Mouse (Mus musculus) CH12.LX (cell line): ENCODE measurements around the gene Bzw2. TPM values are rescaled to one million over a fixed set of nuclear protein-coding genes. Genes with fewer than 3 reads are reported as not detected.

Source experiments
- DNase-seq: peaks from one replicate; pipeline ENCODE4 v3.0.0-alpha.2; 2013; ENCODE audit errors: extremely low read depth
- H3K27ac ChIP-seq: 2 replicates; pipeline ENCODE4 v1.5.1; 2012; ENCODE audit warnings: low read depth, mild to moderate bottlenecking, control low read depth, moderate library complexity; ENCODE audit not compliant: insufficient read depth
- H3K27me3 ChIP-seq: replicated peaks from 2 replicates; pipeline ENCODE3; 2012; ENCODE audit warnings: inconsistent platforms
- H3K36me3 ChIP-seq, 2 experiments: replicated peaks in 1 of 2; 2 replicates each; pipeline versions ENCODE3 to v1.6.1; 2012; ENCODE audit warnings: inconsistent platforms in 1 of 2, low read length in 1 of 2, mild to moderate bottlenecking in 1 of 2, mixed read lengths in 1 of 2, moderate library complexity in 1 of 2; ENCODE audit not compliant: control insufficient read depth in 1 of 2, insufficient read depth in 1 of 2
- H3K4me1 ChIP-seq, 2 experiments: 2 replicates each; pipeline ENCODE4 v1.6.1; 2012; ENCODE audit warnings: inconsistent platforms in 1 of 2, moderate library complexity in 1 of 2; ENCODE audit not compliant: insufficient read depth in 2 of 2, control insufficient read depth in 1 of 2
- H3K4me2 ChIP-seq: 2 replicates; pipeline ENCODE4 v1.6.1; 2012; ENCODE audit warnings: low read depth, mild to moderate bottlenecking, control low read depth; ENCODE audit not compliant: poor library complexity, insufficient read depth, severe bottlenecking
- H3K4me3 ChIP-seq, 3 experiments: fragments of 150-350 bp in 1 of 3; sonication (generic) in 1 of 3; replicated peaks in 1 of 3; 2 replicates each; pipeline versions ENCODE3 to v1.5.1; 2011 to 2012; ENCODE audit warnings: low read depth in 2 of 3, low read length in 2 of 3, mild to moderate bottlenecking in 2 of 3, moderate library complexity in 2 of 3, control low read depth in 1 of 3, improper control_type of control experiment in 1 of 3, inconsistent platforms in 1 of 3, mixed read lengths in 1 of 3; ENCODE audit not compliant: poor library complexity in 1 of 3
- H3K79me2 ChIP-seq: replicated peaks from 2 replicates; pipeline ENCODE4 v1.6.1; 2012; ENCODE audit warnings: mild to moderate bottlenecking, moderate library complexity; ENCODE audit not compliant: control insufficient read depth, poor library complexity, insufficient read depth, severe bottlenecking; ENCODE audit errors: extremely low read depth
- H3K9ac ChIP-seq: 2 replicates; pipeline ENCODE4 v1.6.1; 2012; ENCODE audit warnings: low read depth, mild to moderate bottlenecking, control low read depth, moderate library complexity; ENCODE audit not compliant: insufficient read depth
- H3K9me3 ChIP-seq: replicated peaks from 2 replicates; pipeline ENCODE3; 2012; ENCODE audit warnings: low read length, inconsistent platforms, mixed read lengths
- CTCF ChIP-seq, 2 experiments: IDR thresholded peaks in 1 of 2; conservative IDR thresholded peaks in 1 of 2; 2 replicates each; pipeline ENCODE4 v1.5.1; 2011 to 2012; ENCODE audit warnings: low read depth in 2 of 2, low read length in 2 of 2, improper control_type of control experiment in 1 of 2, inconsistent platforms in 1 of 2, mild to moderate bottlenecking in 1 of 2, moderate library complexity in 1 of 2
- ELF1 ChIP-seq: IDR thresholded peaks from 2 replicates; pipeline ENCODE4 v1.6.1; 2014; ENCODE audit warnings: low read depth, mild to moderate bottlenecking, inconsistent platforms, low read length, improper control_type of control experiment
- IRF4 ChIP-seq: IDR thresholded peaks from 2 replicates; pipeline ENCODE4 v1.6.1; 2014; ENCODE audit warnings: low read depth, mild to moderate bottlenecking, inconsistent platforms, low read length, improper control_type of control experiment
- KAT2A ChIP-seq: IDR thresholded peaks from 2 replicates; pipeline ENCODE4 v1.6.1; 2012; ENCODE audit warnings: low read length, improper control_type of control experiment, inconsistent platforms; ENCODE audit not compliant: insufficient replicate concordance
- MAX ChIP-seq: IDR thresholded peaks from 2 replicates; pipeline ENCODE4 v1.6.1; 2011; ENCODE audit warnings: low read length, improper control_type of control experiment
- MEF2A ChIP-seq: IDR thresholded peaks from 2 replicates; pipeline ENCODE4 v1.6.1; 2014; ENCODE audit warnings: low read depth, mild to moderate bottlenecking, inconsistent platforms, low read length, improper control_type of control experiment, borderline replicate concordance
- RCOR1 ChIP-seq: conservative IDR thresholded peaks from 2 replicates; pipeline ENCODE4 v1.6.1; 2012; ENCODE audit warnings: low read depth, mild to moderate bottlenecking, inconsistent platforms, low read length, improper control_type of control experiment
- SMC3 ChIP-seq: IDR thresholded peaks from 2 replicates; pipeline ENCODE4 v1.6.1; 2011; ENCODE audit warnings: low read depth, low read length, improper control_type of control experiment
- USF1 ChIP-seq: IDR thresholded peaks from 2 replicates; pipeline ENCODE4 v1.6.1; 2014; ENCODE audit warnings: low read depth, mild to moderate bottlenecking, inconsistent platforms, low read length, improper control_type of control experiment
- ZKSCAN1 ChIP-seq: IDR thresholded peaks from 2 replicates; pipeline ENCODE4 v1.6.1; 2012; ENCODE audit warnings: low read depth, inconsistent platforms, low read length, improper control_type of control experiment, borderline replicate concordance
- ZNF384 ChIP-seq: IDR thresholded peaks from 2 replicates; pipeline ENCODE4 v1.6.1; 2012; ENCODE audit warnings: low read depth, low read length, improper control_type of control experiment, inconsistent platforms
- dilution Hi-C: fragments of 300-500 bp; cut with MboI; formaldehyde crosslinking; loops from 2 replicates; pipeline ENCODE4 v1.14.3; 2020; ENCODE audit warnings: low sequenced_read_pairs; ENCODE audit not compliant: extremely low pct_unique_long_range_greater_than_20kb, extremely low pct_ligation_motif_present
- in situ Hi-C: fragments of 300-500 bp; cut with MboI; formaldehyde crosslinking; loops from 3 replicates; pipeline ENCODE4 v1.14.3; 2019; ENCODE audit warnings: low sequenced_read_pairs, low pct_ligation_motif_present, low pct_unique_long_range_greater_than_20kb, mixed read lengths
- polyA plus RNA-seq: library from polyadenylated mRNA; unstranded; fragments of >175 nt; gene quantifications from 2 replicates; pipeline ENCODE4 v1.2.1, GENCODE M21; 2012; ENCODE audit warnings: low read depth; ENCODE audit not compliant: insufficient read length
- total RNA-seq, 2 experiments: library from RNA; depleted of rRNA; stranded (reverse); fragments of 300-350 nt in 1 of 2; fragments of >200 nt in 1 of 2; gene quantifications; 2 replicates each; pipeline ENCODE4 v1.2.3; 2012 to 2014

Gene Bzw2
- total and polyA plus RNA-seq, 3 experiments, result 161 to 424 (median 275) TPM

DNA sequence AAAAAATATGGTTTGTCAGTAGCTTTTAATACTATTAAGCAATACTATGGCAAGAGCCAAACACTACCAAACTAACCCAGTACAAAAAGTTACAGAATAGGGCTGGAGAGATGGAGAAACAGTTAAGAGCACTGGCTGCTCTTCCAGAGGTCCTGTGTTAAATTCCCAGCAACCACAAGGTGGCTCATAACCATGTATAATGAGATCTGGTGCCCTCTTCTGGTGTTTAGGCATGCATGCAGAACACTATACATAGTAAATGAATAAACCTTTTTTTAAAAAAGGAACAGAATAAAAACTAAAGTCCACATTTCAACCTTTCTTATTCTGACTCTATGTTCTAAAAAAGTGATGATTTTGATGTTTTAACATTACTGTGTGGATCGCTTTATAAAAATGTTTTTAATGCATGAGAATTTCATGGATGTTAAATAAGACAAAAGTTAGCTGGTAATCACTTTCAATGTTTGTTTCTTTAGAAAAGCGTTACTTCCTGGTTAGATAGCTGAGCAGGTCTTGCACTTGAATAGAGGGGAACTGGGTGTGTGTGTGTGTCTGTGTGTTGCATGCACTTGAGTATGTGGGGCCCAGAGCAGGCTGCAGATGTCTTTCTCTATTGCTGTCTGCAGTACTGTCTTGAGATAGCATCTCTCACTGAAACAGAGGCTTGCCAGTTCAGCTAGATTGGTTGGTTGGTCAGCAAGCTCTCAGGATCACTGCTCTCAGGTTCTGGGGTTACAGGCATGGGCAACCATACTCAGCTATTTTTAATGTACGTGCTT, 11.5 kb downstream of the Bzw2 start:
- H3K4me2 ChIP-seq, result no peak overlapping the region
- no peaks in the 10 kb centered on the region for H3K27me3 ChIP-seq
- dilution Hi-C loops, result no loop called here
- H3K9ac ChIP-seq, result no peak overlapping the region
- peaks cover 0 to 2% of the 10 kb centered on the region in 2 experiments; a peak in 2 of 4 replicates for H3K4me1 ChIP-seq
- TF ChIP-seq MAX, result no peak
- TF ChIP-seq CTCF (conservative IDR thresholded peaks at IDR 0.05 in 1 of 2, IDR thresholded peaks at IDR 0.05 in 1 of 2; ENCODE audit: low read depth in 2 of 2, low read length in 2 of 2), result peak in 1 of 2 experiments; percentile 57; a peak in 2 of 4 replicates
- no peak for TF ChIP-seq MEF2A
- TF ChIP-seq, all 38 proteins: peak for 1
- Histone ChIP-seq H3K79me2 (peaks cover 60% of the 10 kb centered on the region), H3K27ac (no peak overlapping the region), H3K4me3 (no peak overlapping the region), H3K36me3 (peaks cover 0 to 54% of the 10 kb centered on the region in 2 experiments), H3K9me3 (no peaks in the 10 kb centered on the region)
- DNase-seq, result no peak
- in situ Hi-C loops, result no loop called here

DNA sequence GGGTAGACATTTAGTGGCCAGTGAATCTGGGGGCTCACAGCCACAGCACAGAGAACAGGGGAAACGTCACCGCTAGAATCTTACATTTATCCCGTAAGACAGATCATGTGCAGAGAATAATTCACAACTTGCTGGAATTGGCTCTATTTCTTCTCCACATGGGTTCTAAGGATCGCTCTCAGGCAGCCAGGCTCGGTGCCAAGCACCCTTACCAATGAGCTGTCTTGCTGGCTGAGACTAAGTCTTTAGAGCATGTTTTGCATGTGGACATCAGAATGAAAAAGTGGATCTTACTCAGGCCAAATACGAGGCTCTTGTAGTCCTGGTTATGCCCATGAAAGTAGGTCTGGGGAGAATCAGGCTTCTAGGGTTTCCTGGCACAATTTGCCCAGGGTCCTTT, 17.5 kb downstream of the Bzw2 start:
- Histone ChIP-seq H3K4me1 (peaks cover 0 to 18% of the 10 kb centered on the region in 2 experiments; a peak in 3 of 4 replicates), H3K4me2 (no peak overlapping the region), H3K36me3 (peaks cover 16 to 67% of the 10 kb centered on the region in 2 experiments), H3K79me2 (peaks cover 33% of the 10 kb centered on the region), H3K27ac (no peak overlapping the region), H3K9me3 (no peaks in the 10 kb centered on the region), H3K9ac (no peak overlapping the region), H3K4me3 (no peak overlapping the region), H3K27me3 (no peaks in the 10 kb centered on the region)
- TF ChIP-seq SMC3, result no peak
- TF ChIP-seq ELF1, result no peak
- in situ Hi-C loops, result no loop called here
- dilution Hi-C loops, result no loop called here
- no peak for DNase-seq

DNA sequence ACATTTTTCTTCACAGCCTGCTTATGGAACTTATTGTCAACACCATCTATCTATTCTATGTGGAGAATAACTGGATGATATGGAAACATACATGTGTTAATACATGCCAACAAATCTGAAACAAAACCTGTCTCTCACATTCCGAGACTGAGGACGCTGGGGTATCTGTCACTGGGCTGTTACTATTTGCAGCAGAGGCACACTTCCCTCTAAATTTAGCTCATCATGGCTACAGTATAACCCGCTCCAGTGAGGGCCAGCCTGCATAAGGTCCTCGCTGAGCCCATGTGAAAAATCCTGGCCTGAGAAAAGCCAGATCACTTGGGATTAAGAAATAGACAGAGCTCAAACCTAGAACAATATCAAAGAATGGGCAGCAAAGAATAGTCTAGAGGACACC, 20.7 kb downstream of the Bzw2 start:
- Histone ChIP-seq H3K4me1 (peaks cover 0 to 22% of the 10 kb centered on the region in 2 experiments; a peak in 3 of 4 replicates), H3K36me3 (peaks cover 22 to 84% of the 10 kb centered on the region in 2 experiments), H3K9me3 (no peaks in the 10 kb centered on the region), H3K27me3 (no peaks in the 10 kb centered on the region), H3K27ac (no peak overlapping the region), H3K4me2 (no peak overlapping the region), H3K4me3 (no peak overlapping the region), H3K79me2 (peaks cover 30% of the 10 kb centered on the region), H3K9ac (no peak overlapping the region)
- dilution Hi-C loops, result no loop called here
- DNase-seq, result no peak
- in situ Hi-C loops, result no loop called here
- TF ChIP-seq ZKSCAN1 (no peak), RCOR1 (no peak), IRF4 (no peak), SMC3 (no peak), KAT2A (no peak), ZNF384 (no peak), USF1 (no peak)
